Mouse (Mus musculus) bone marrow, adult 2 months (tissue): ENCODE results near the gene Rai1. TPM values are rescaled to one million over a fixed set of nuclear protein-coding genes. Genes with fewer than 3 reads are reported as not detected.

ENCODE experiments used
- H3K27ac ChIP-seq: fragments of 200-500 bp; 2 replicates; pipeline ENCODE4 v1.5.1; 2012; ENCODE audit warnings: low read depth, mild to moderate bottlenecking, control low read depth, inconsistent platforms, low read length; ENCODE audit not compliant: control insufficient read depth, poor library complexity, insufficient read depth
- H3K4me1 ChIP-seq: fragments of 200-500 bp; 2 replicates; pipeline ENCODE4 v1.6.1; 2011; ENCODE audit warnings: low read length; ENCODE audit not compliant: control insufficient read depth, insufficient read depth
- H3K4me3 ChIP-seq: fragments of 200-500 bp; replicated peaks from 2 replicates; pipeline ENCODE3; 2011; ENCODE audit warnings: mild to moderate bottlenecking, low read depth, low read length, control low read depth; ENCODE audit not compliant: control insufficient read depth
- CTCF ChIP-seq: fragments of 200-500 bp; IDR thresholded peaks from 2 replicates; pipeline ENCODE4 v1.5.1; 2011; ENCODE audit warnings: low read length, control low read depth; ENCODE audit not compliant: control insufficient read depth, insufficient read depth
- POLR2A ChIP-seq: fragments of 200-500 bp; IDR thresholded peaks from 2 replicates; pipeline ENCODE4 v1.6.1; 2011; ENCODE audit warnings: low read depth, mild to moderate bottlenecking, control low read depth, low read length, borderline replicate concordance; ENCODE audit not compliant: control insufficient read depth
- WGBS: fragments of 180-500 bp; shearing (Covaris S2); methylation state at CpG from one replicate; pipeline ENCODE4 v1.1.7; 2018; 5-methylcytosine and 5-hydroxymethylcytosine counted together
- polyA plus RNA-seq: library from polyadenylated mRNA; stranded (reverse); fragments of >200 nt; gene quantifications from 2 replicates; pipeline ENCODE4 v1.2.4, GENCODE M21; 2011; ENCODE audit warnings: low replicate concordance; ENCODE audit not compliant: missing spikeins, insufficient read depth, insufficient read length

Gene Rai1
- polyA plus RNA-seq, 1 experiment: 26.8 TPM

DNA sequence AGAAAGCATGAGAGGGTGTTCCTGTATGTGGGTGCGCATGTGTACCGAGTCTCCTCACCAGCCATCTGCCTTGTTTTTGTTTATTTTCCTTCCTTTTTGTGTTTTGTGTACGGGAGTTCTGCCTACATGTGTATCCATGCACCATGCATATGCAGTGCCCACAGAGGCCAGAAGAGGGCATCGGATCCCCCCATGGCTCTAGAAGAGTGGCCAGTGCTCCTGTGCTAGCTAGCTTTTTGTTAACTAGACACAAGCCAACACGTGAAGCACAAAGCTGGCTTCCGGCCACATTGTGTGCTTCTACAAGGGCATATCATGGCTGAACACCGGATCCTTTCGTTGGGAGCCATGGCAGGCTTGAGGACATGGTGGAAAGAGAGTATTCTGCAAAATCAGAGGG is 34.2 kb upstream of the Rai1 start:
- no peaks in the 10 kb centered on the region; the same call in 1 of the 2 replicates for H3K4me1 ChIP-seq
- H3K27ac ChIP-seq: no peak overlapping the region
- TF ChIP-seq CTCF: peak; percentile 68
- TF ChIP-seq POLR2A: no peak
- H3K4me3 ChIP-seq: no peak overlapping the region
- 34% methylated on average over 8 of the region's 8 CpGs for WGBS

DNA sequence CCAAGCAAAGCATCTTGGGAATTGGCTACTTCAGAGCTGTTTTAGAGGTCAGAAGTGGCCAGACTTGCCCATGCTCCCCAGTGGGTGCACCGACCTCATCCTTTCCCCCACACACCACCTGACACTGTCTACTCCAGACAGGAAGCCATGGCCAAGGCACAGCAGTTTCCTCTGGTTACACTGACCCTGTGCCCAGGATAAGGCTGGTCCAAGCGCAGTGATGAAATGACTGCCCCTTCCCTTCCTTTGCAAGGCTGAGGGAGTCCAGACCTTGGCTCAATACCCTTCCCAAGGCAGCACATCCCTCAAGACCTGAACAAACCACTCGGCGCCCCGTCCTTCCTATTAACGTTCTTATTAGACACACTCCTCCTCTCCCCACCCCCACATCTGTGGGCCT is 33.6 kb upstream of the Rai1 start:
- no peak for TF ChIP-seq POLR2A
- TF ChIP-seq CTCF: no peak
- no peaks in the 10 kb centered on the region; the same call in 1 of the 2 replicates for H3K4me1 ChIP-seq
- H3K27ac ChIP-seq: no peak overlapping the region
- no peak overlapping the region for H3K4me3 ChIP-seq
- WGBS: 45% methylated on average over 6 of the region's 6 CpGs

- TF ChIP-seq CTCF (no peak), POLR2A (no peak)
- Histone ChIP-seq H3K4me1 (no peaks in the 10 kb centered on the region; the same call in 1 of the 2 replicates), H3K27ac (no peak overlapping the region), H3K4me3 (no peak overlapping the region)
Observed at GRCm38 (mm10) chr11:60073121-60073520, 31.7 kb upstream of the Rai1 start.

GRCm38 (mm10) chr11:60073936-60074502 is 30.8 kb upstream of the Rai1 start:
- no peak overlapping the region for H3K4me3 ChIP-seq
- no peak for TF ChIP-seq POLR2A
- no peak for TF ChIP-seq CTCF
- no peaks in the 10 kb centered on the region; the same call in 1 of the 2 replicates for H3K4me1 ChIP-seq
- WGBS: 51% methylated on average over 15 of the region's 15 CpGs
- H3K27ac ChIP-seq: no peak overlapping the region

DNA sequence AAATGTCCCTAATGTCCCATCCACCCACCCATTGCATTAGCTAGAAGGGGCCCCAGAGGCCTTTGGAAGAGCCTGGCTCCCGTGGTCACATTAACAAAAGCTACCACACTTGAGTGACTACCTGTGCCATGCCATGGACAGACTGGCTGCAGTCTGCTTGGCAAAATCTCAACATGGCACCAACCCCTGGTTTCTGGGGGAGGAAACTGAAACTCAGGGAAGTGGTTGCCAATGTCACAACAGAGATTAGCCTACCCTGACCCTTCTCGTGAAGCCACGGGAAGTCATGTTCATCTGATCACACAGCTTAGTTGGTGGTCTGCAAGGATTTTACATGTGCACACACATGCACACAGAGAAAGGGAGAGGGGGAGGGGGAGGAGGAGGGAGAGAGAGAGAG is 28.6 kb upstream of the Rai1 start:
- no peaks in the 10 kb centered on the region for H3K4me1 ChIP-seq
- H3K27ac ChIP-seq: no peak overlapping the region
- TF ChIP-seq POLR2A (no peak), CTCF (no peak)
- no peak overlapping the region for H3K4me3 ChIP-seq
- WGBS: 9% methylated on average over 3 of the region's 3 CpGs

DNA sequence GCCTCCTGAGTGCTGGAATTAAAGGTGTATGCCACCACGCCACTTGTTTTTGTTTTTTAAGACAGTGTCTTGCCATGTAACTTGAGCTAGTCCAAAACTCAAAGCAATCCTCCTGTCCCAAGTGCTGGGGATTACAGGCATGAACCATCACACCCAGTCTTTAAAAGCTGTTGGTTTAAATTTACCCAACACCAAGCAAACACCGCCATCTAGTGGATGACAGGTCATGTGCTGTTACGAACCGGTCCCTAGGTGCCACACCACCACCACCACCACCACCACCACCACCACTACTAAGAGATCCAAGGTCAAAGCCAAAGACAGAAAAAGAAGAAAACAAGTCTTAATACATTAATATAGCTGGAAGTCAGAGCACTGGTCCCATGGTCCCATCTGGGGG is 28.0 kb upstream of the Rai1 start:
- H3K4me3 ChIP-seq: no peak overlapping the region
- no peaks in the 10 kb centered on the region for H3K4me1 ChIP-seq
- H3K27ac ChIP-seq: no peak overlapping the region
- WGBS: 17% methylated on average over 4 of the region's 4 CpGs
- TF ChIP-seq POLR2A (no peak), CTCF (peak; percentile 60)

- peak; percentile 84 for TF ChIP-seq CTCF
- no peak for TF ChIP-seq POLR2A
- Histone ChIP-seq H3K27ac (no peak overlapping the region; the same call in 1 of the 2 replicates), H3K4me1 (no peaks in the 10 kb centered on the region; the same call in 1 of the 2 replicates), H3K4me3 (no peak overlapping the region)
- WGBS: 30% methylated on average over 2 of the region's 2 CpGs
Observed at GRCm38 (mm10) chr11:60084589-60084988, 20.2 kb upstream of the Rai1 start.

DNA sequence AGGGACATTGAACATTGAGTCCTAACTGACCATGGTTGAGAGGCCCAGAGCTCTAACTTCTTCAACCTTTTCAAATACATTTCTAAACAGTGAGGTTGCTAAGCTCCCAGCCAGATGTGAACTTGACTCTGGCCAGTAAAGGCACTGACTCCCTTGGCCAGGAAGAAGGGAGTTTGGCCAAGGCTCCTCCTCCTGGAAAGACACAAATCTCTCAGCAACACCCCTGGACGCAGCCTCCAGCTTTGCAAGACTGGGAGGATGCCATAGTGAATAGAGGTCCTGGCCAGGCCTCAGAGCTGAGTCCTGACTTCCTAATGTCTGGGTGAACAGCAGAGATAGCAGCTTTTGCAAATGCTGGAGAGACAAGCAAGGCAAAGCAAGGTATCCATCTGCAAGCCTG is 18.1 kb upstream of the Rai1 start:
- H3K27ac ChIP-seq: no peak overlapping the region
- no peak for TF ChIP-seq CTCF
- no peak for TF ChIP-seq POLR2A
- 73% methylated on average over 1 of the region's 1 CpGs for WGBS
- H3K4me1 ChIP-seq: peaks cover 3% of the 10 kb centered on the region; the same call in 1 of the 2 replicates
- no peak overlapping the region for H3K4me3 ChIP-seq

DNA sequence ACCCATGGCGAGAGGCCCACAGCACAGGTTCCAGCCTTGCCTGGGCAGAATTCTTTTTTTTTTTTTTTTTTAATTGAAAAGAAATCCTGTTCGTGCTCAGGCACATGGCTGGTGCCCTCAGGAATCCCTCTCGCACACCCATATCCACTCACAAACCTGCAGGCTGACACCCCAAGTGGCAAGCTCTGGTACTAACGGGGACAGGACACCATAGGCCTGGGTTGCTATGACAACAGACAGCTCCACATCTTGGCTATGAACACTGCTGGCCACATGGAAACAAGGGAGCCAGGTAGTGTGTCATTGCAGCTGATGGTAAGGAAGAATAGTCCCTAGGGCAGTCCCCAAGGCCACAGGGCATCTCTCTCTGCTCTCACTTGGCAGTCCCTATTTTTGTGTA is 15.9 kb upstream of the Rai1 start:
- no peak for TF ChIP-seq POLR2A
- TF ChIP-seq CTCF: no peak
- Histone ChIP-seq H3K4me1 (peaks cover 4% of the 10 kb centered on the region; the same call in 1 of the 2 replicates), H3K27ac (no peak overlapping the region), H3K4me3 (no peak overlapping the region)
- WGBS: 50% methylated on average over 4 of the region's 4 CpGs
